Mouse (Mus musculus) hindbrain, embryonic 12.5 days (tissue): Measurements from ENCODE around the gene Slc7a10. TPM values are rescaled to one million over a fixed set of nuclear protein-coding genes. Genes with fewer than 3 reads are reported as not detected.

Experiments used
- ATAC-seq: fragments of 200-750 bp; cut with Nextera tagmentation; 2 replicates; pipeline ENCODE4 v1.8.0; 2017; ENCODE audit warnings: moderate TSS enrichment; ENCODE audit not compliant: low FRiP score
- H3K27ac ChIP-seq: fragments of 300-500 bp; sonication (generic); 2 replicates; pipeline ENCODE4 v1.5.1; 2016; ENCODE audit warnings: mild to moderate bottlenecking
- H3K27me3 ChIP-seq: fragments of 300-500 bp; sonication (generic); 2 replicates; pipeline ENCODE4 v1.6.1; 2016; ENCODE audit warnings: mild to moderate bottlenecking
- H3K36me3 ChIP-seq: fragments of 300-500 bp; sonication (generic); 2 replicates; pipeline ENCODE4 v1.6.1; 2016; ENCODE audit warnings: mild to moderate bottlenecking
- H3K4me1 ChIP-seq: fragments of 300-500 bp; sonication (generic); 2 replicates; pipeline ENCODE4 v1.6.1; 2016
- H3K4me2 ChIP-seq: fragments of 300-500 bp; sonication (generic); replicated peaks from 2 replicates; pipeline ENCODE4 v1.6.1; 2016; ENCODE audit warnings: mild to moderate bottlenecking
- H3K4me3 ChIP-seq: fragments of 300-500 bp; sonication (generic); 2 replicates; pipeline ENCODE4 v1.5.1; 2016; ENCODE audit warnings: mild to moderate bottlenecking
- H3K9ac ChIP-seq: fragments of 300-500 bp; sonication (generic); 2 replicates; pipeline ENCODE4 v1.6.1; 2016; ENCODE audit warnings: mild to moderate bottlenecking, moderate library complexity
- H3K9me3 ChIP-seq: fragments of 300-500 bp; sonication (generic); replicated peaks from 2 replicates; pipeline ENCODE4 v1.6.1; 2016; ENCODE audit warnings: mild to moderate bottlenecking
- WGBS: fragments of 180-500 bp; shearing (Covaris S2); methylation state at CpG from one replicate; pipeline ENCODE4 v1.1.7; 2016; 5-methylcytosine and 5-hydroxymethylcytosine counted together
- polyA plus RNA-seq: library from polyadenylated mRNA; unstranded; fragments of >200 nt; fragmentation: Nextera tagmentation; extraction: Ambion mirVana; gene quantifications from 2 replicates; pipeline ENCODE4 v1.2.1, GENCODE M21; 2016

The Slc7a10 gene
- 1.9 and 2.1 TPM in 2 replicates for polyA plus RNA-seq

GRCm38 (mm10) chr7:35185889-35186569, at the start of gene Slc7a10:
Gene Slc7a10 (plus strand): TSS chr7:35186385.
- H3K9me3 ChIP-seq = no peaks in the 10 kb centered on the region; the same call in 1 of the 2 replicates
- WGBS = 1% methylated on average over 41 of the region's 43 CpGs
- H3K9ac ChIP-seq = peak within 1 kb of the TSS; percentile 53
- peaks cover 9% of the 10 kb centered on the region for H3K4me1 ChIP-seq
- no peak within 1 kb of the TSS for H3K27ac ChIP-seq
- H3K36me3 ChIP-seq = no peaks in the 10 kb centered on the region
- peak; percentile 28 for ATAC-seq
- H3K4me3 ChIP-seq = peak within 1 kb of the TSS; percentile 35
- H3K4me2 ChIP-seq = peak within 1 kb of the TSS; percentile 62
- H3K27me3 ChIP-seq = peaks cover 44% of the 10 kb centered on the region

DNA sequence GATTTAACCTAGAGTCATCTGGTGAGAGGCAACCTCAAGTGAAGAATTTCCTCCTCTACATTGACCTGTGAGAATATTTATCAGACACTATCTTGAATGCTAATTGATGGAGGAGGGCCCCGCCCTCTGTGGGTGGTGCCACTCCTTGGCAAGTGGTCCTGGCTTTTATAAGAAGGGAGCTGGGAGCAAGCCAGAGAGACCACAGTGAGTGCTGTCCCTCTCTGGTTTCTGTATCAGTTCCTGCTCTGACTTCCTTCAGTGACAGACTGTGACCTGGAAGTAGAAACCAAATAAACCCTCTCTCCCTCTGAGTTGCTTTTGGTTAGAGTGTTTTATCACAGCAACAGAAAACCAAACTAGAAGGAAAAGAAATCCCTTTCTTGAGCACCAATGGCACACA, 48.7 kb upstream of the Slc7a10 start:
- 88% methylated on average over 1 of the region's 1 CpGs for WGBS
- no peak for ATAC-seq

GRCm38 (mm10) chr7:35138481-35138880, 47.7 kb upstream of the Slc7a10 start:
- Histone ChIP-seq H3K9ac (no peak overlapping the region), H3K27ac (no peak overlapping the region), H3K36me3 (no peaks in the 10 kb centered on the region), H3K4me2 (no peak overlapping the region), H3K27me3 (no peaks in the 10 kb centered on the region; the same call in 1 of the 2 replicates), H3K4me3 (no peak overlapping the region), H3K9me3 (no peaks in the 10 kb centered on the region), H3K4me1 (peaks cover 6% of the 10 kb centered on the region)
- WGBS = 68% methylated on average over 4 of the region's 4 CpGs
- ATAC-seq = no peak

More for the DNA sequence above, 48.7 kb upstream of the Slc7a10 start:
- Histone ChIP-seq H3K4me3 (no peak overlapping the region), H3K27ac (no peak overlapping the region), H3K4me2 (no peak overlapping the region), H3K27me3 (no peaks in the 10 kb centered on the region; the same call in 1 of the 2 replicates), H3K9me3 (no peaks in the 10 kb centered on the region), H3K36me3 (no peaks in the 10 kb centered on the region), H3K4me1 (peaks cover 6% of the 10 kb centered on the region), H3K9ac (no peak overlapping the region)

GRCm38 (mm10) chr7:35139880-35140279, 46.3 kb upstream of the Slc7a10 start:
- H3K27me3 ChIP-seq = no peaks in the 10 kb centered on the region; the same call in 1 of the 2 replicates
- no peak overlapping the region for H3K4me3 ChIP-seq
- H3K9ac ChIP-seq = no peak overlapping the region
- no peak overlapping the region for H3K27ac ChIP-seq
- H3K9me3 ChIP-seq = no peaks in the 10 kb centered on the region
- H3K4me1 ChIP-seq = peaks cover 3% of the 10 kb centered on the region; the same call in 1 of the 2 replicates
- no peak for ATAC-seq
- no peak overlapping the region for H3K4me2 ChIP-seq
- no peaks in the 10 kb centered on the region for H3K36me3 ChIP-seq
- 88% methylated on average over 5 of the region's 5 CpGs for WGBS

DNA sequence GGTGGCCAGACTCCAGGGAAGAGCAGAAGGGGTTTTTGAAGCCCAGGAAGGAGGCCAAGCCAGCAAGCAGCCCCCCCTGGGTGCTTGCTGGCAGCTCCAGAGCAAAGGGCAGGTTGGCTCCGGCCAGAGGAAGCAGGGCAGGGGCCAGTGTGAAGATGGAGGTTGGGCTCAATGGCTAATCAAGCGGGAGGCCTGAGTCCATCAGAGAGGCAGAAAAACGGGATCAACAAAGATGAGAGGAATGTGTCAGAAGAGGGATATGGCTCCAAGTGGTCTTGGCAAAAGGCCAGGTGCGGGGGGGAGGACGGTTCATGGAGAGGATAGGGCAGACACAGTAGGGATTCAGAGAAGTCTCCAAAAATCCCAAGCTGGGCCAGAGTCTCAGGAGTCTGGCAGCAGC, 44.7 kb upstream of the Slc7a10 start:
- Histone ChIP-seq H3K4me3 (no peak overlapping the region), H3K9ac (no peak overlapping the region), H3K9me3 (no peaks in the 10 kb centered on the region), H3K36me3 (no peaks in the 10 kb centered on the region), H3K4me1 (peaks cover 12% of the 10 kb centered on the region; the same call in 1 of the 2 replicates), H3K4me2 (no peak overlapping the region), H3K27ac (no peak overlapping the region), H3K27me3 (no peaks in the 10 kb centered on the region)
- ATAC-seq = no peak
- WGBS = 72% methylated on average over 5 of the region's 5 CpGs

DNA sequence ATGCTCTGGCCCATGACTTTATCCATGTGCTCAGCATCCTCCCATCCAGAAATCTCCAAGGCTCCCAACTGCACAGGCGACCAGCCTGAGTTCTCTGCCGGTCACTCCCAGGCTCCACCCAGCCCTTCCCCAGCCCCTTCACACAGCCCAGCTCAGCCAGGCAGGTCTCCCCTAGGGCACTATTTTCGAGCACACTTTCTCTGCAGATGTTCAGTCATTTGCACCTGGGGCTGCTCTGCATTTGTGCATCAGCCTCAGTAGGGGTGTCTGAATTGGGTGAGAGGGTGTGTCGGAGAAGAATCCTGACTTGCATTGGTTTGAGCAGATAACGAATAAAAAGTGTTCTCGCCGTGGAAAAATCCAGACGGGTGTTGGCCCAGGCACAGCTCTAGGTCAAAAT, 43.7 kb upstream of the Slc7a10 start:
- H3K27me3 ChIP-seq = no peaks in the 10 kb centered on the region
- peaks cover 12% of the 10 kb centered on the region; the same call in 1 of the 2 replicates for H3K4me1 ChIP-seq
- no peak overlapping the region for H3K9ac ChIP-seq
- H3K9me3 ChIP-seq = no peaks in the 10 kb centered on the region
- no peaks in the 10 kb centered on the region for H3K36me3 ChIP-seq
- ATAC-seq = no peak
- no peak overlapping the region for H3K4me3 ChIP-seq
- H3K4me2 ChIP-seq = no peak overlapping the region
- 72% methylated on average over 8 of the region's 8 CpGs for WGBS
- no peak overlapping the region for H3K27ac ChIP-seq

DNA sequence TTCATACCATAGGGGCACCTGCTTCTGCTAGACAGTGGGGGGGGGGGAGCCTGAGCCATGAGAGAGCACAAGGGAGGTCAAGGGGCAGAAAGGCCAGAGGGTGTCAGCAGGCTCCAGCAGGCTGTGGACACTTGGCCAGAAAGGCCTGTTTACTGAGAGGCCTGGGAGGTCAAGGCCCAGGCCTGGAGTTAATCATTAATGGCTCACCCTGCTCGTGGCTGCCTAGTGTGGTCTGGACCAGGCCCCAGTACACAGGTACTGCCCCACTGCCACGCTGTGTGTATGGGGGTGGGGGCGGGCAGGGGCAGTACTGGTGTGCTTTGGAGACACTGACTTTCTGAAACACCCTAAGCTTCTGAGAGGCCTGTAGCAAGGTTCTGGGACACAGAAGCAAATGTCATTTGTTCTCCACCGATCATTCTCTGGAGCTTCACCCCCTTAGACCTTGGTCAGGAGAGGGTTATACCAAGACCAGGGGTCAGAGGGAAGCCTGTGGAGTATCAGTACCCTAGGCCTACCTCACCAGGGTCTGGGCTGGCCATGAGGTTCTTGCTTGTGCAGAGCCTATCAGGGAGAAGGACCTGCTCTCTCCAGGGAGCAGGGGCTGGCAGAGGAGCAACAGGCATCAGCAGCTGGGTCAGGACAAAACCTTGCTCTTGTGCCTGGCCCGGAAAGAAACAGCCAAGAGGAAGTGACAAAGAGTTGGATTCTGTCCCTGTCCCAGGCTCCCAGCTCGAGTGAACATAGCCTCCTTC, 42.1 kb upstream of the Slc7a10 start:
- H3K36me3 ChIP-seq = no peaks in the 10 kb centered on the region
- H3K27ac ChIP-seq = no peak overlapping the region
- no peak overlapping the region for H3K4me3 ChIP-seq
- H3K4me1 ChIP-seq = peaks cover 12% of the 10 kb centered on the region; the same call in 1 of the 2 replicates
- 70% methylated on average over 6 of the region's 6 CpGs for whole genome bisulfite sequencing
- no peak overlapping the region for H3K9ac ChIP-seq
- H3K27me3 ChIP-seq = no peaks in the 10 kb centered on the region
- no peaks in the 10 kb centered on the region for H3K9me3 ChIP-seq
- H3K4me2 ChIP-seq = no peak overlapping the region
- ATAC-seq = no peak

- no peaks in the 10 kb centered on the region for H3K27me3 ChIP-seq
- H3K4me3 ChIP-seq = no peak overlapping the region
- no peak overlapping the region for H3K4me2 ChIP-seq
- H3K9me3 ChIP-seq = no peaks in the 10 kb centered on the region
- no peak for ATAC-seq
- H3K36me3 ChIP-seq = no peaks in the 10 kb centered on the region
- 83% methylated on average over 9 of the region's 9 CpGs for WGBS
- peaks cover 12% of the 10 kb centered on the region; the same call in 1 of the 2 replicates for H3K4me1 ChIP-seq
- H3K27ac ChIP-seq = no peak overlapping the region
- H3K9ac ChIP-seq = no peak overlapping the region
These were observed 41.1 kb upstream of the Slc7a10 start for GRCm38 (mm10) chr7:35145068-35145467.

GRCm38 (mm10) chr7:35146269-35146668, 39.9 kb upstream of the Slc7a10 start:
- no peaks in the 10 kb centered on the region for H3K9me3 ChIP-seq
- no peak overlapping the region for H3K4me2 ChIP-seq
- H3K36me3 ChIP-seq = no peaks in the 10 kb centered on the region
- peaks cover 12% of the 10 kb centered on the region; the same call in 1 of the 2 replicates for H3K4me1 ChIP-seq
- H3K9ac ChIP-seq = no peak overlapping the region
- no peak overlapping the region for H3K4me3 ChIP-seq
- ATAC-seq = no peak
- H3K27me3 ChIP-seq = no peaks in the 10 kb centered on the region
- H3K27ac ChIP-seq = no peak overlapping the region
- 81% methylated on average over 10 of the region's 10 CpGs for WGBS

DNA sequence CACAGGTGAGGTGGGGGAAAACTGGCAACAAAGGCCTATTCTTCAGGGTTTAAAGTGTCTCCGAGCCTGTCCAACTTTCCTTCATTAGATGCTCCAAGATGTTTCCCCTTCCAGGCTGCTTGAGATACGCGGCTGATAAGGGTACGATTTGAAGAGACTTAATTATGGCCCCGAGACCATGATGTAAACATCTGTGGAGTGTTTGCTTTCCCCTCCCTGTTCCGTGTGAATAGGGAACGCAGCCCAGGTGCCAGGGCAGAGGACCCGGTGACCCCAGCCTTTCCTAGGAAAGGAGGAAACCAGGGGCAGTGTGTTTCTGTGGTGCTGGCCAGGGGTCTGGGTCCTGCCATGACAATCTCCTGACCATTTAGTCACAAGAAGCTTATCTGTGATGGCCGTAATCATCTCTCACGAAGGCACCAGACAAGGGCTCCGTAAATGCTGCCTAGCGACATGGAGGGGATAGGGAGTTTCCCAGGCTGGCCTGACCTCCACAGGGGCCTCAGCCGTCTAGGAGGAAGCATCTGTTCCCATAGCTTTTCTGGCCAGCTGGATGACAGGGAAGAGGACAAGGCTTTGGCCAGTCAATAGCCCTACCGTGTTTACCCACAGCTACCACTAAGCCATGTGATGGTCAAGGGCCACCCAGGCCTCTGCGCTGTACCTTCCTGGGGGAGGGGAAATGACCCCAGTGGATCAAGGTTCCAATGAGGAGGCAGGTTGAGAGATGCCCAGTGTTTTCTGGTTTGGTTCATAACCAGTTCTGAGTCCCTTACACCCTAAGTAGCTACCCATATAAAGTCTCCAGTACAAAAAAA, 36.4 kb upstream of the Slc7a10 start:
- peaks cover 12% of the 10 kb centered on the region; the same call in 1 of the 2 replicates for H3K4me1 ChIP-seq
- no peak overlapping the region for H3K4me2 ChIP-seq
- H3K27ac ChIP-seq = no peak overlapping the region
- no peaks in the 10 kb centered on the region for H3K27me3 ChIP-seq
- no peak overlapping the region for H3K9ac ChIP-seq
- H3K9me3 ChIP-seq = no peaks in the 10 kb centered on the region
- no peak for ATAC-seq
- no peaks in the 10 kb centered on the region for H3K36me3 ChIP-seq
- H3K4me3 ChIP-seq = no peak overlapping the region
- 71% methylated on average over 15 of the region's 15 CpGs for WGBS

GRCm38 (mm10) chr7:35150860-35151259, 35.3 kb upstream of the Slc7a10 start:
- Histone ChIP-seq H3K36me3 (no peaks in the 10 kb centered on the region), H3K27me3 (no peaks in the 10 kb centered on the region), H3K4me3 (no peak overlapping the region), H3K27ac (no peak overlapping the region), H3K4me2 (no peak overlapping the region), H3K9ac (no peak overlapping the region), H3K4me1 (0 out of 2 replicates have a peak, but pooled peaks cover 5% of the 10 kb centered on the region), H3K9me3 (no peaks in the 10 kb centered on the region)
- ATAC-seq = no peak
- 85% methylated on average over 5 of the region's 5 CpGs for WGBS

DNA sequence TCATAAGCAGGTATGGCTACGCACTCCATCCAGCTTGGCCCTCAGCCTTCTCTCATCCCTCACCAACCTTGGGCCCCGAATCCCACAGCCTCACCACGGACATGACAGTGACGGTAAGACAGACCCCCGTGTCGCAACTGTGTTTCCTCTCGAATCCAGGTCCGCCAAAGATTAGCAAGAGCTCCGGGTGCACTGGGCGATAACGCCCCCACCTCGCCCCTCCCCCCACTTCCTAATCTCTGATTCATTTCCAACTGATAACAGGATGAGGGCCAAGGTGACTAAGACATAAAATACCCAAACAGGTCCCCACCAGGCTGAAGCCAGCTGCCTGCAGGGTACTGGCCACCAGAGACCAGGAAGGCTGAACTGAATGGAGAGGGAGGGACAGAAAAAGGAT, 31.7 kb upstream of the Slc7a10 start:
- no peak for ATAC-seq
- H3K27ac ChIP-seq = no peak overlapping the region

More for the DNA sequence above, 31.7 kb upstream of the Slc7a10 start:
- H3K4me3 ChIP-seq = no peak overlapping the region
- 83% methylated on average over 12 of the region's 12 CpGs for WGBS
- no peak overlapping the region for H3K9ac ChIP-seq
- H3K9me3 ChIP-seq = no peaks in the 10 kb centered on the region
- H3K4me2 ChIP-seq = no peak overlapping the region
- no peaks in the 10 kb centered on the region for H3K36me3 ChIP-seq
- no peaks in the 10 kb centered on the region for H3K4me1 ChIP-seq
- peaks cover 6% of the 10 kb centered on the region; the same call in 1 of the 2 replicates for H3K27me3 ChIP-seq
